ENCODE assay signal across 11 mouse cellular contexts in the genomic region with DNA sequence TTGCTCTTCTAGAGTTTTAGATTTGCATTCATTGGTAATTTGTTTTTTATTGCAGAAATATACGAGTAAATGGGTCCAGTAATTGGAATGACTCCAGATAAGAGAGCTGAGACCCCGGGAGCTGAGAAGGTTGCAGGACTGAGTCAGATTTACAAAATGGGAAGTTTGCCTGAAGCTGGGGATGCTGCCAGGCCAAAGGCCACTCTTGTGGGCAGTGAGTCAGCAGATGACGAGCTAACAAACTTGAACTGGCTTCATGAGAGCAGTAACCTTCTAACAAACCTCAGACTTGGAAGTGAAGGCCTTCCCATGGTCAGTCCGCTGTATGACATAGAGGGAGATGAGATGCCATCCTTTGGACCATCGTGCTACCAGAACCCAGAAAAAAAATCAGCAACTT. TPM values are rescaled to one million over a fixed set of nuclear protein-coding genes. Genes with fewer than 3 reads are reported as not detected.
DNase-seq lines count a peak whose midpoint lies in the region; ATAC-seq and TF ChIP-seq lines count a peak whose summit lies in the region.
"Had no signal": no experiment of that assay in that cellular context is flagged by ENCODE, and none has a peak within 500 bp of the region (broad histone marks: within the 10 kb centered on the region; RNA-seq: fewer than 3 reads in every experiment).

No protein-coding gene starts in this region.

- H3K27me3 ChIP-seq in intestine, postnatal 0 days (replicated peaks; ENCODE audit: control insufficient read depth, insufficient read depth, low read length): no peaks in the 10 kb centered on the region
- H3K27me3 ChIP-seq in intestine, embryonic 15.5 days (replicated peaks): no peaks in the 10 kb centered on the region
- H3K27me3 ChIP-seq: embryonic facial prominence, embryonic 15.5 days; limb, embryonic 13.5 days; stomach, embryonic 15.5 days had no signal

- 0 out of 2 replicates have a peak, but pooled peaks cover 6% of the 10 kb centered on the region for H3K36me3 ChIP-seq in intestine, postnatal 0 days (ENCODE audit: control insufficient read depth, insufficient read depth)
- H3K36me3 ChIP-seq in intestine, embryonic 15.5 days: peaks cover 1% of the 10 kb centered on the region
- H3K36me3 ChIP-seq: stomach, embryonic 15.5 days had no signal

- H3K4me1 ChIP-seq in intestine, postnatal 0 days (replicated peaks; ENCODE audit: control insufficient read depth, insufficient read depth, low read length): no peaks in the 10 kb centered on the region
- H3K4me1 ChIP-seq in intestine, embryonic 15.5 days (replicated peaks): no peaks in the 10 kb centered on the region
- H3K4me1 ChIP-seq: embryonic facial prominence, embryonic 15.5 days; limb, embryonic 13.5 days; stomach, embryonic 15.5 days had no signal

- no peak overlapping the region for H3K9ac ChIP-seq in intestine, postnatal 0 days (ENCODE audit: low read depth, low read length)
- no peak overlapping the region for H3K9ac ChIP-seq in intestine, embryonic 15.5 days
- H3K9ac ChIP-seq: embryonic facial prominence, embryonic 15.5 days; limb, embryonic 13.5 days; stomach, embryonic 15.5 days had no signal

- peak; percentile 62 for DNase-seq in cerebellum, adult 9-10 months
- peak; percentile 75 to 82 for DNase-seq in kidney, adult 8-10 months
- no peak for DNase-seq in right cerebral cortex, postnatal 14 days
- no peak for DNase-seq in thymus, postnatal 4 days

- 53% methylated on average over 5 of the region's 5 CpGs for WGBS in intestine, postnatal 0 days
- WGBS in intestine, embryonic 15.5 days: 72% methylated on average over 5 of the region's 5 CpGs

- no peak for TF ChIP-seq CTCF in intestine, postnatal 0 days (IDR thresholded peaks at IDR 0.05; ENCODE audit: low read depth)

- no peaks in the 10 kb centered on the region for H3K9me3 ChIP-seq in intestine, postnatal 0 days (ENCODE audit: control insufficient read depth)
- no peaks in the 10 kb centered on the region for H3K9me3 ChIP-seq in intestine, embryonic 15.5 days
- H3K9me3 ChIP-seq: embryonic facial prominence, embryonic 15.5 days; limb, embryonic 13.5 days; stomach, embryonic 15.5 days had no signal

- H3K4me3 ChIP-seq in intestine, postnatal 0 days (ENCODE audit: low read depth, low read length): no peak overlapping the region
- H3K4me3 ChIP-seq in intestine, embryonic 15.5 days (replicated peaks): no peak overlapping the region
- H3K4me3 ChIP-seq: embryonic facial prominence, embryonic 15.5 days; limb, embryonic 13.5 days; stomach, embryonic 15.5 days had no signal

- no peak overlapping the region for H3K4me2 ChIP-seq in intestine, postnatal 0 days (replicated peaks; ENCODE audit: low read depth)
- H3K4me2 ChIP-seq in intestine, embryonic 15.5 days (replicated peaks): no peak overlapping the region
- H3K4me2 ChIP-seq: embryonic facial prominence, embryonic 15.5 days; limb, embryonic 13.5 days; stomach, embryonic 15.5 days had no signal

- H3K27ac ChIP-seq in intestine, postnatal 0 days (ENCODE audit: low read depth, low read length): no peak overlapping the region; the same call in 1 of the 2 replicates
- H3K27ac ChIP-seq in intestine, embryonic 15.5 days: no peak overlapping the region
- H3K27ac ChIP-seq: embryonic facial prominence, embryonic 15.5 days; limb, embryonic 13.5 days; stomach, embryonic 15.5 days had no signal

- peak; percentile 20; the same call in 1 of the 2 replicates for ATAC-seq in intestine, postnatal 0 days
- ATAC-seq in intestine, embryonic 15.5 days: no peak
- peak; percentile 89 for ATAC-seq in megakaryocyte, adult 5-6 weeks (ENCODE audit: poor library complexity, severe bottlenecking)
- ATAC-seq in frontal cortex, adult (ENCODE audit: low TSS enrichment): no peak

RNA-seq across cellular contexts. Expression of a gene that starts 22.1 kb away (rescaled TPM):
- polyA plus RNA-seq in intestine, postnatal 0 days (2015; fragmentation: Nextera tagmentation; extraction: Ambion mirVana): 11.4 and 13.5 TPM in 2 replicates
- 16.2 and 16.4 TPM in 2 replicates for polyA plus RNA-seq in intestine, embryonic 15.5 days (2015; fragmentation: Nextera tagmentation; extraction: Ambion mirVana)
- 68.4 and 79.4 TPM in 2 replicates for total RNA-seq in megakaryocyte, adult 5-6 weeks (2015)
- 93.8 and 96.1 TPM in 2 replicates for total RNA-seq in megakaryocyte, adult 5-6 weeks (2017)

Comparison
In these comparisons a context has a peak if more than half of its experiments do, and no peak if none do; other contexts are left out.
1. ATAC-seq: peak in intestine, postnatal 0 days (single experiment) and megakaryocyte, adult 5-6 weeks (single experiment); none in intestine, embryonic 15.5 days (single experiment) and frontal cortex, adult (single experiment).
2. DNase-seq: peak in cerebellum, adult 9-10 months (single experiment) and kidney, adult 8-10 months (2 of 2); none in right cerebral cortex, postnatal 14 days (single experiment) and thymus, postnatal 4 days (single experiment).